Mouse (Mus musculus) embryonic facial prominence, embryonic 12.5 days (tissue): ENCODE data around the gene Arhgef3. TPM values are rescaled to one million over a fixed set of nuclear protein-coding genes. Genes with fewer than 3 reads are reported as not detected.

Source experiments
- ATAC-seq: fragments of 200-750 bp; cut with Nextera tagmentation; 2 replicates; pipeline ENCODE4 v1.8.0; 2017; ENCODE audit not compliant: insufficient number of reproducible peaks, insufficient read depth, low FRiP score, low TSS enrichment
- H3K27ac ChIP-seq: fragments of 300-500 bp; sonication (generic); 2 replicates; pipeline ENCODE4 v1.5.1; 2016; ENCODE audit warnings: mild to moderate bottlenecking
- H3K27me3 ChIP-seq: fragments of 300-500 bp; sonication (generic); 2 replicates; pipeline ENCODE4 v1.6.1; 2016; ENCODE audit warnings: mild to moderate bottlenecking, moderate library complexity
- H3K36me3 ChIP-seq: fragments of 300-500 bp; sonication (generic); 2 replicates; pipeline ENCODE4 v1.6.1; 2016; ENCODE audit warnings: mild to moderate bottlenecking
- H3K4me1 ChIP-seq: fragments of 300-500 bp; sonication (generic); 2 replicates; pipeline ENCODE4 v1.6.1; 2016
- H3K4me2 ChIP-seq: fragments of 300-500 bp; sonication (generic); replicated peaks from 2 replicates; pipeline ENCODE4 v1.6.1; 2016; ENCODE audit warnings: mild to moderate bottlenecking, moderate library complexity
- H3K4me3 ChIP-seq: fragments of 300-500 bp; sonication (generic); 2 replicates; pipeline ENCODE4 v1.5.1; 2016; ENCODE audit warnings: mild to moderate bottlenecking
- H3K9ac ChIP-seq: fragments of 300-500 bp; sonication (generic); 2 replicates; pipeline ENCODE4 v1.6.1; 2016; ENCODE audit warnings: mild to moderate bottlenecking, moderate library complexity
- H3K9me3 ChIP-seq: fragments of 300-500 bp; sonication (generic); 2 replicates; pipeline ENCODE4 v1.6.1; 2016; ENCODE audit warnings: mild to moderate bottlenecking, moderate library complexity
- WGBS: fragments of 180-500 bp; shearing (Covaris S2); methylation state at CpG from one replicate; pipeline ENCODE4 v1.1.7; 2016; 5-methylcytosine and 5-hydroxymethylcytosine counted together
- polyA plus RNA-seq: library from polyadenylated mRNA; unstranded; fragments of >200 nt; fragmentation: Nextera tagmentation; extraction: Ambion mirVana; gene quantifications from 2 replicates; pipeline ENCODE4 v1.2.1, GENCODE M21; 2016

The Arhgef3 gene
- polyA plus RNA-seq, 1 experiment from 2014 or later = 8.4 TPM

GRCm38 (mm10) chr14:27253391-27253790, 138.7 kb downstream of the Arhgef3 start:
- no peak for ATAC-seq
- H3K9ac ChIP-seq = no peak overlapping the region
- no peaks in the 10 kb centered on the region for H3K36me3 ChIP-seq
- no peaks in the 10 kb centered on the region for H3K27me3 ChIP-seq
- 88% methylated on average over 5 of the region's 5 CpGs for WGBS
- no peaks in the 10 kb centered on the region for H3K4me1 ChIP-seq
- no peak overlapping the region for H3K4me3 ChIP-seq
- H3K9me3 ChIP-seq = no peaks in the 10 kb centered on the region
- H3K4me2 ChIP-seq = no peak overlapping the region
- no peak overlapping the region for H3K27ac ChIP-seq

GRCm38 (mm10) chr14:27262349-27262748, 147.7 kb downstream of the Arhgef3 start:
- Histone ChIP-seq H3K9me3 (no peaks in the 10 kb centered on the region), H3K36me3 (no peaks in the 10 kb centered on the region), H3K9ac (no peak overlapping the region), H3K27ac (no peak overlapping the region), H3K4me2 (no peak overlapping the region), H3K27me3 (no peaks in the 10 kb centered on the region), H3K4me3 (no peak overlapping the region), H3K4me1 (no peaks in the 10 kb centered on the region)
- ATAC-seq = no peak
- 66% methylated on average over 6 of the region's 6 CpGs for WGBS

DNA sequence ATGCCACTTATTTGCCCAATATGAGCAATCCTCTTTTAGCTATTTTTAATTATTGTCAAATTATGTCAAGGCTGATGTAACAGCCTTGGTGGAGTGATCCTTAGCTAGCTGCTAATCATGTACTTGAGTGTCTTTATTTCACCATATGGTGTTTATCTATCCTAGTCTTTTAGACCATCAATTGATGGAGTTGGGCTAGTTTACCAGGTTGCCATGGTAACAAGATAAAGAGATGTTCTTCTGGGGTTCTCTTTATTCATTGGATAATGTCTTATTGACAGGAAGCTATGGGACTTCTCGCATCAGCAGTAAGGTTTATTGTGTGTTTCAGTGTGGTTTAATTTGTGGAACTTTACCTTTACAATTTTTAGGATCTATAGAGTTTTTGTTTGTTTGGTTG, 151.9 kb downstream of the Arhgef3 start:
- Histone ChIP-seq H3K9me3 (no peaks in the 10 kb centered on the region), H3K9ac (no peak overlapping the region), H3K4me2 (no peak overlapping the region), H3K4me3 (no peak overlapping the region), H3K36me3 (no peaks in the 10 kb centered on the region), H3K27me3 (no peaks in the 10 kb centered on the region), H3K27ac (no peak overlapping the region), H3K4me1 (0 out of 2 replicates have a peak, but pooled peaks cover under 1% of the 10 kb centered on the region)
- 87% methylated on average over 1 of the region's 1 CpGs for WGBS
- no peak for ATAC-seq

DNA sequence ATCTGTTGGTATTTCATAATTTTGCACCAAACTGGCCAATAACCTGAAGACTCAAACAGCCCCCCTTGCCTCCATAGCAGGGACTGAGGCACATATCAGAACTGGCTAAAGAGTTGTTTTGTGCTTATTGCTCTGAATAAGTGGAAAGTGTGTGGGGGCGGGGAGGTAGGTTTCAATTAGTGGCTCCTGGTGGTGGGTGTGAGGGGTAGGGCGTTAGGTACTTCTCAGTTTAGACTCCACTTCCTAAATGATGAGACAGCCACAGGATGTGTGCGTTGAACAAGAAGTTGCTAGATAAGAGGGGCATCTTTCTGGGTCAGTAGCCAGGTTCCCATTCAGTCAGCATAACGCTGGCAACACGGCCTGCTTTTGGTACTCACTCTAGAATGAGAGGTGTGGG, 153.4 kb downstream of the Arhgef3 start:
- no peak overlapping the region for H3K27ac ChIP-seq
- H3K4me2 ChIP-seq = no peak overlapping the region
- H3K36me3 ChIP-seq = no peaks in the 10 kb centered on the region
- H3K27me3 ChIP-seq = no peaks in the 10 kb centered on the region
- H3K4me1 ChIP-seq = peaks cover 8% of the 10 kb centered on the region; the same call in 1 of the 2 replicates
- no peak overlapping the region for H3K4me3 ChIP-seq
- no peaks in the 10 kb centered on the region for H3K9me3 ChIP-seq
- no peak for ATAC-seq
- no peak overlapping the region for H3K9ac ChIP-seq
- 75% methylated on average over 5 of the region's 5 CpGs for WGBS

DNA sequence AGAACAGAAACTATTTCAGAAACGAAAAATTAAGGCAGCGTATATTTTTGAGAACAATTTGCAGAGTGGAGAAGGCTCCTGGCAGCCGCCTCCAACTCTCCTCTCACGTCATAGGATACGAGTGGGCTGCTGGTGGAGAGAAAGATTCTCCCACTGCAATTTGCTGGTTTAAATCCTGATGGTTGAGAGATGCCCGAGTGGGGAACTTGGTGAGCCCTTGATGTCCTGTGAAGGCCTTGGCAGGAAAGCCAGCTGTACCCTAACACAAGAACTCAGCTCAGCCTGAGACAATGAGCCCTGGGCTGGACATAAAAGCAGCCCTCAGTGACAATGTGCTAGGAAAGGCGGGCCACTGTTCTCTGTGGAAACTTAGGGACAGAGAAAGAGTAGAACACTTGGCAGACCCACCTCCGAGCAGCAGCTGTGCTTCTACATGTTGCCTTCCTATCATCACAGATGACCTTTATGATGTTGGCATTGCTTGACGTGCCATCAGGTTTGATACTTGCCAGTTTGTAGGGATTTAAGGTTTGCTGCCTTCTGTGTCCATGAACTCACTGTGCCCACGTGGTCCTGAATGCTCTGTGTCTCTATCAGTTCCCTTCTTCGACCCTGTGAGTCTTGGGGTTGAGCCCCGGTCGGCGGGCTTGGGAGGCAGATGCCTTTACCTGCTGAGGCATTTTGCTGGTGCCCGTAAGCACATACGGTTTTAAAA, 154.4 kb downstream of the Arhgef3 start:
- Histone ChIP-seq H3K36me3 (no peaks in the 10 kb centered on the region), H3K27ac (no peak overlapping the region), H3K27me3 (no peaks in the 10 kb centered on the region), H3K4me3 (no peak overlapping the region), H3K4me1 (peaks cover 8% of the 10 kb centered on the region; the same call in 1 of the 2 replicates), H3K9me3 (no peaks in the 10 kb centered on the region), H3K4me2 (no peak overlapping the region), H3K9ac (no peak overlapping the region)
- 88% methylated on average over 16 of the region's 16 CpGs for WGBS
- ATAC-seq = no peak

DNA sequence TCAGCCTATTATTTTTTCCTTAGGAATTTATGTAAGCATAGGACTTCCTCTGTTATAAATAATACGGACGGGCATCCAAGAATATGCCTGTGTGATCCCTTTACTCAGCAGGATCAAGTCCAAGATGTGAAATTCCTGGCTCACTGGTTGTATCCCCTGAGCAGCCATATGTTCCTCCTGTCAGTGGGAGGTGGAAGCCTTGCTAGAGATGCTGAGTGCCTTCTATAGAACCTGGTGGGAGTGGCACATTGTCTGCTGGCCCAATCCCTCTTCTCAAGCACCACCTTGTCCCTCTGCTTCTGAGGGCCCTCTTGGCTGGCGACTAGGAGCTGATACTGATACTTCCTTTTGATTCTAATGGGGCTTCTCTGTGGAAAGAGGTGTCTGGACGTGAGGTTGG, 155.1 kb downstream of the Arhgef3 start:
- Histone ChIP-seq H3K4me3 (no peak overlapping the region), H3K9ac (no peak overlapping the region), H3K9me3 (no peaks in the 10 kb centered on the region), H3K4me1 (peaks cover 8% of the 10 kb centered on the region; the same call in 1 of the 2 replicates), H3K36me3 (no peaks in the 10 kb centered on the region), H3K27me3 (no peaks in the 10 kb centered on the region), H3K27ac (no peak overlapping the region), H3K4me2 (no peak overlapping the region)
- ATAC-seq = no peak
- 69% methylated on average over 4 of the region's 4 CpGs for WGBS

DNA sequence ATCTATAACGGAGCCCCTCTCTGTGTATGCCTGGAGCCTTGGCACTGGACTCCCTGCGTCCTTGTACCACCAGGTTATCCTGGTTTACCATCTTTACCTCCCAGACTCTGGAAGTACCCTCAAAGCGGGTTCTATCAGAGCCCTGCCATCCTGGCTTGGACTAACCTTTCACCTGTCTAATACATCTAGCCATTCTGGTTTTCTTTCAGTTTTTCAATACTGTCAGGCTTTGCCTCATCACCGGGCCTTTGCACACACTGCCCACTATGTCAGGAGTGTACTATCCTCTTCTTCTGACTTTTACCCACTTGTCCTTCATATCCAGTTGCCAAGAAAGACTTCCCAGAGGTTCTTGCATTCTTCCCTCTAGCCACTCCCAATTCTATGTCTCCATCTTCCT, 155.8 kb downstream of the Arhgef3 start:
- no peak overlapping the region for H3K4me2 ChIP-seq
- H3K9ac ChIP-seq = no peak overlapping the region
- no peaks in the 10 kb centered on the region for H3K36me3 ChIP-seq
- ATAC-seq = no peak
- H3K4me3 ChIP-seq = no peak overlapping the region
- WGBS = 87% methylated on average over 4 of the region's 4 CpGs
- H3K27me3 ChIP-seq = no peaks in the 10 kb centered on the region
- H3K4me1 ChIP-seq = peaks cover 8% of the 10 kb centered on the region; the same call in 1 of the 2 replicates
- H3K9me3 ChIP-seq = no peaks in the 10 kb centered on the region
- no peak overlapping the region for H3K27ac ChIP-seq

- H3K9ac ChIP-seq = no peak overlapping the region
- H3K27me3 ChIP-seq = no peaks in the 10 kb centered on the region
- 58% methylated on average over 10 of the region's 10 CpGs for WGBS
- ATAC-seq = no peak
- H3K4me3 ChIP-seq = no peak overlapping the region
- H3K36me3 ChIP-seq = no peaks in the 10 kb centered on the region
- H3K27ac ChIP-seq = no peak overlapping the region
- no peak overlapping the region for H3K4me2 ChIP-seq
- H3K4me1 ChIP-seq = peaks cover 8% of the 10 kb centered on the region; the same call in 1 of the 2 replicates
- no peaks in the 10 kb centered on the region for H3K9me3 ChIP-seq
Measured at GRCm38 (mm10) chr14:27271371-27272071, 156.8 kb downstream of the Arhgef3 start.

DNA sequence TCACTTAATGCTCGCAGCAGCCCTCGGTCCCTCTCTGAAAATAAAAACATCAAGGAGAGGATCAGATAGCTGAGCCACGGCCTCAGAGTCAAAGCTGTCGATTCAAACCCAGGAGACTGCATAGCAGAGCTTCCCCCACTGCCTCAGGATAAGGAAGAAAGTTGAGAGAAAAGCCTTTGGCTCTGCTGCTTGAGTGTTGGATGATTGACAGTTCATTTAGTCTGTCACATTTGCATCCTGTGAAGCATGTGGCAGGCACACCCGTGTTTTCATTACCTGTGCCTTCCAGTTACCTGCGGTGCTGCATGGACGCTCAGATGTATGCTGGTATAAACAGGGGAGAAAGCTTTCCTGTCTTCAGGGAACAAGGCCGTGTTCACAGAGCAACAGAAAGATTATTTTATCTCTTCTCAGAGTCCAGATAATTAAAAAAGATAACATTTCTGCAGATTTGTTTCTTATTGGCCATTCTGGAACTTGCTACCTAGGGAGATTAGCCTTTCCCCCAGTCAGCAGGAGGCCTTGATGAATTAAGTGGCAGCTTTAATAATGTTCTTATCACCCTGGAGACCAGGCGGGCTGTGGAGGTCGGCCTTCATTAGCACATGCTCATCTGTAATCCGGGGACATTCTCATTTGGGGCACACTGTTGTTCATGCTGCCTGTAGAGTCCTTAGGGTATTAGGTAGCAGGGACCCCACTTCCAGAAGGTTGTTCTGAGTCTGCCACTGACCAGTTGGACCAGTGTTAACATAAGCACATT, 157.6 kb downstream of the Arhgef3 start:
- H3K9me3 ChIP-seq = no peaks in the 10 kb centered on the region
- H3K9ac ChIP-seq = no peak overlapping the region
- H3K27ac ChIP-seq = no peak overlapping the region
- H3K36me3 ChIP-seq = no peaks in the 10 kb centered on the region
- ATAC-seq = no peak
- H3K4me2 ChIP-seq = no peak overlapping the region
- WGBS = 36% methylated on average over 11 of the region's 11 CpGs
- no peaks in the 10 kb centered on the region for H3K27me3 ChIP-seq
- no peak overlapping the region for H3K4me3 ChIP-seq
- peaks cover 8% of the 10 kb centered on the region; the same call in 1 of the 2 replicates for H3K4me1 ChIP-seq

- Histone ChIP-seq H3K27ac (no peak overlapping the region), H3K9me3 (no peaks in the 10 kb centered on the region), H3K4me1 (peaks cover 8% of the 10 kb centered on the region; the same call in 1 of the 2 replicates), H3K4me3 (no peak overlapping the region), H3K27me3 (no peaks in the 10 kb centered on the region), H3K36me3 (no peaks in the 10 kb centered on the region), H3K9ac (no peak overlapping the region), H3K4me2 (no peak overlapping the region)
- WGBS = 75% methylated on average over 2 of the region's 2 CpGs
- ATAC-seq = no peak
Measured at GRCm38 (mm10) chr14:27272835-27273138, 158.1 kb downstream of the Arhgef3 start.

- Histone ChIP-seq H3K27ac (no peak overlapping the region), H3K4me2 (no peak overlapping the region), H3K4me1 (peaks cover 8% of the 10 kb centered on the region; the same call in 1 of the 2 replicates), H3K4me3 (no peak overlapping the region), H3K27me3 (no peaks in the 10 kb centered on the region), H3K9ac (no peak overlapping the region), H3K36me3 (no peaks in the 10 kb centered on the region), H3K9me3 (no peaks in the 10 kb centered on the region)
- no peak for ATAC-seq
Measured at GRCm38 (mm10) chr14:27273169-27273568, 158.5 kb downstream of the Arhgef3 start.

- whole genome bisulfite sequencing = 76% methylated on average over 3 of the region's 3 CpGs
- no peaks in the 10 kb centered on the region for H3K36me3 ChIP-seq
- 0 out of 2 replicates have a peak, but pooled peaks cover 4% of the 10 kb centered on the region for H3K4me1 ChIP-seq
- no peaks in the 10 kb centered on the region for H3K9me3 ChIP-seq
- H3K9ac ChIP-seq = no peak overlapping the region
- no peak overlapping the region for H3K4me3 ChIP-seq
- no peak overlapping the region for H3K4me2 ChIP-seq
- no peaks in the 10 kb centered on the region for H3K27me3 ChIP-seq
- no peak overlapping the region for H3K27ac ChIP-seq
- no peak for ATAC-seq
Measured at GRCm38 (mm10) chr14:27277259-27277658, 162.6 kb downstream of the Arhgef3 start.
